Mouse (Mus musculus) kidney, embryonic 16.5 days (tissue): ENCODE data around the gene Olfr1416. TPM values are rescaled to one million over a fixed set of nuclear protein-coding genes. Genes with fewer than 3 reads are reported as not detected.
"Not testable (repeated sequence)": the region's sequence is repeated elsewhere in the genome, so short reads cannot be mapped to it uniquely, and the experiment has no call there.

Experiments
- ATAC-seq: fragments of 200-750 bp; cut with Nextera tagmentation; 2 replicates; pipeline ENCODE4 v1.8.0; 2017; ENCODE audit warnings: moderate TSS enrichment; ENCODE audit not compliant: low FRiP score, low TSS enrichment
- H3K27ac ChIP-seq: fragments of 300-500 bp; sonication (generic); 2 replicates; pipeline ENCODE4 v1.5.1; 2014; ENCODE audit warnings: low read length
- H3K27me3 ChIP-seq: fragments of 300-500 bp; sonication (generic); 2 replicates; pipeline ENCODE4 v1.6.1; 2014; ENCODE audit warnings: low read length, control low read depth, mixed read lengths; ENCODE audit not compliant: insufficient read depth
- H3K36me3 ChIP-seq: fragments of 300-500 bp; sonication (generic); 2 replicates; pipeline ENCODE4 v1.6.1; 2014; ENCODE audit warnings: low read length, control low read depth, mixed read lengths; ENCODE audit not compliant: insufficient read depth
- H3K4me1 ChIP-seq: fragments of 300-500 bp; sonication (generic); 2 replicates; pipeline ENCODE4 v1.6.1; 2014; ENCODE audit warnings: low read length, control low read depth, mixed read lengths; ENCODE audit not compliant: insufficient read depth
- H3K4me2 ChIP-seq: fragments of 300-500 bp; sonication (generic); replicated peaks from 2 replicates; pipeline ENCODE4 v1.6.1; 2014; ENCODE audit warnings: low read depth, low read length
- H3K4me3 ChIP-seq: fragments of 300-500 bp; sonication (generic); 2 replicates; pipeline ENCODE4 v1.5.1; 2014; ENCODE audit warnings: mild to moderate bottlenecking, low read length
- H3K9ac ChIP-seq: fragments of 300-500 bp; sonication (generic); replicated peaks from 2 replicates; pipeline ENCODE4 v1.6.1; 2014; ENCODE audit warnings: low read length
- H3K9me3 ChIP-seq: fragments of 300-500 bp; sonication (generic); 2 replicates; pipeline ENCODE4 v1.6.1; 2016; ENCODE audit warnings: low read length, control low read depth
- WGBS: fragments of 180-500 bp; shearing (Covaris S2); extraction: QIAGEN DNeasy Blood & Tissue Kit; methylation state at CpG from one replicate; pipeline ENCODE4 v1.1.7; 2014; 5-methylcytosine and 5-hydroxymethylcytosine counted together
- polyA plus RNA-seq: library from polyadenylated mRNA; unstranded; fragments of >200 nt; fragmentation: Nextera tagmentation; extraction: Ambion mirVana; gene quantifications from 2 replicates; pipeline ENCODE4 v1.2.1, GENCODE M21; 2015

The Olfr1416 gene
- not detected in 2 replicates for polyA plus RNA-seq

DNA sequence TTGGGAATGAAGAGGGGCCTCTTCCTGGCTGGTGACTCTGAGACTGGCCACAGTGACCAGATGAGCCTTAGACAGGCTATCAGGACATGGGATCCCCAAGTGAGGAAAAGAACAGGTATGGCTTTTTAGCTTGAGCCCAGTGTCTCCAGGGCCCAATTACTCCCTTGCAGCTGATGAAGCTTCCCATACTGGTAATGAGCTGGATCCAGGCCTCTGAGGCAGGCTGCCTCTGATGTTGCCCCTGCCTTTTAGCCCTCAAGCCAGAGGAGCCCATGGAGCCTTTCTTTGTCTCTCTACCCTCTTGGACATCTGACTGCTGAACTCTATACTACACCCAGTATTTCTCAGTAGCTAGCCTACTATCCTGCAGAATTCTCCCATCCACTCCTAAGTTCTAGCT, at the start of gene Olfr1416:
TSS of gene Olfr1416 (minus strand) at position 101 of the 400 bp plus-strand sequence.
- Histone ChIP-seq H3K9ac (no peak within 1 kb of the TSS), H3K27me3 (no peaks in the 10 kb centered on the region), H3K4me3 (no peak within 1 kb of the TSS), H3K9me3 (peaks cover 6% of the 10 kb centered on the region; the same call in 1 of the 2 replicates), H3K36me3 (no peaks in the 10 kb centered on the region), H3K4me1 (no peaks in the 10 kb centered on the region), H3K4me2 (no peak within 1 kb of the TSS), H3K27ac (no peak within 1 kb of the TSS)
- ATAC-seq, result no peak

DNA sequence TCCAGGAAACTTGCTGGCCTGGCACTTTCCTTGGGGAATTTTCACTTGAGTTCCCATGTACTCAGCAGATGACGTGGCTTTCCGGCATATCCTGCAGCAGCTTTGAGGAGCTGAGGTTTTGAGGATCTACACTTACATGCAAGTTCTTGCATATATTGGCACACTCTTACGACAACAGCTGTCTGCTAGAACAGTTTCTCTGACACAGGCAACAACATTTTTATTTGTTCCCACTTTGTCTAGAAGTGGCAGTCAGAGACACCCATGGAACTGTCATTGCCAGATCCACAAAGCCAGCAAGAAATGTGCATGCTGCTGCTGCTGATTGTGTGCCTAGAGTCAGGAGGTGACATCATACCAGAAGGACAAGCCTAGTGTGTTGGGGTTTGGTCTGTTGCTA, 38.9 kb upstream of the Olfr1416 start:
- Histone ChIP-seq H3K36me3 (no peaks in the 10 kb centered on the region), H3K9me3 (no peaks in the 10 kb centered on the region), H3K4me1 (0 out of 2 replicates have a peak, but pooled peaks cover 6% of the 10 kb centered on the region), H3K27me3 (no peaks in the 10 kb centered on the region), H3K9ac (no peak overlapping the region), H3K4me2 (no peak overlapping the region), H3K4me3 (no peak overlapping the region), H3K27ac (no peak overlapping the region)
- WGBS, result 87% methylated on average over 3 of the region's 3 CpGs
- no peak for ATAC-seq

DNA sequence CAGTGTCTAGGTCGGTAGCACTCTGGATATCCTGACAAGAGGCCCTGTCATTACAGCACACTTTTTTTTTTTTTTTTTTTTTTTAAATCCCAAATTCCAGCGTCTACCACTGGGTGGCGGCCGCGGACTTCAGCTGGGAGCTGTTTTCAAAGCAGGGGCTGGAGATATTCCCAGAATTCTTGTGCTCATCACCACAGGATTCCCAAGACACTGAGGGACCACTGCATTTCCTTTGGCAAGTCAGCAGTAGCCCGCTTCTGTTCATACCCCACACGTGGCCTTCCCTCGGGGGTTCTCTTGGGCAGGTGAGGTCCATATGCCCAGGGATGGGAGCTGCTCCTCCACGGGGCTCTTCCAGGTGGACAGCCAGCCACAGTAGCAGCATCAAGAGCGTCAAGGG, 36.5 kb upstream of the Olfr1416 start:
- no peak for ATAC-seq
- H3K4me2 ChIP-seq, result no peak overlapping the region
- WGBS, result 22% methylated on average over 10 of the region's 10 CpGs
- no peaks in the 10 kb centered on the region for H3K9me3 ChIP-seq
- 0 out of 2 replicates have a peak, but pooled peaks cover 6% of the 10 kb centered on the region for H3K4me1 ChIP-seq
- H3K27ac ChIP-seq, result no peak overlapping the region
- no peak overlapping the region for H3K4me3 ChIP-seq
- H3K9ac ChIP-seq, result no peak overlapping the region
- no peaks in the 10 kb centered on the region for H3K36me3 ChIP-seq
- H3K27me3 ChIP-seq, result no peaks in the 10 kb centered on the region

DNA sequence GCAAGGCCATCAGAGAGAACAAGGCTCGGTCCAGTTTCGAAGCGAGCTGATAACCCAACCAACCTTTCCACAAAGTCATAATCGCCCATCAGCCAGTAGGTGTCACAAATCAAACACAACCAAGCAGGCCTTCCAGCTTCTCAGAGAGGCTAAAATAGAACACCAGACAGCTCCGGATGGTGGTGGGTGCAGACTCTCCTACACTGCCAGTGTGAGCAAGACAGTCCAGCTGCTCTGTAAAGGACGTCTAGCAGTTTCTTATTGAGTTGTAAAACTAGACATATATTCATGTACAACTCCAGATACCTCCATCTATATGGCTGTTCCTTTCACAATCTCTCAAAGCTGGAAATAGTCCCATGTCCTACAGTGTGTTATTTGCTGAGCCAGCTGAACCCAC, 34.1 kb upstream of the Olfr1416 start:
- H3K27me3 ChIP-seq, result no peaks in the 10 kb centered on the region
- H3K4me1 ChIP-seq, result 0 out of 2 replicates have a peak, but pooled peaks cover 6% of the 10 kb centered on the region
- no peaks in the 10 kb centered on the region for H3K9me3 ChIP-seq
- no peak overlapping the region for H3K27ac ChIP-seq
- WGBS, result 73% methylated on average over 6 of the region's 6 CpGs
- H3K36me3 ChIP-seq, result no peaks in the 10 kb centered on the region
- no peak overlapping the region for H3K9ac ChIP-seq
- H3K4me2 ChIP-seq, result no peak overlapping the region
- ATAC-seq, result no peak
- no peak overlapping the region for H3K4me3 ChIP-seq

DNA sequence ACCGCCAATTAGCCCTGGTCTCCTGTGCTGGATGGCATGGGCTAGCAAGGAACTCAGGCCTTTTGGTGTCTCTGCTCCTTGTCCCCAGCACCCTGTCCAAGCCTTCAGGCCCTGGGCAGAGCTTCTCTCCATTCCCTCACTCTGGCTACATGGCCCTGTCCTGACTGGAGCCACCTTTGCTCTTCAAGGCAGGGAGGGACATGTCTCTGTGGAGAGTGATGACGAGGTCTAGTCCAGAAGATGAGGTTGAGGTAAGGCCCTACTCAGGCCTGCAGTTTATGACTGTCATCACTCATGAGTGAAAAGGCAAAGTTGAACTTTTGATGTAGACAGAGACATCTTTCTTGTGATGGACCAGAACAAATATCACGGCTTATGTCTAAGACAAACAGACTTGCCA, 33.6 kb upstream of the Olfr1416 start, which contains the start of gene Olfr1414:
TSS of gene Olfr1414 (minus strand) at position 101 of the 400 bp plus-strand sequence.
- Histone ChIP-seq H3K4me2 (no peak within 1 kb of the TSS), H3K27me3 (no peaks in the 10 kb centered on the region), H3K36me3 (no peaks in the 10 kb centered on the region), H3K9ac (no peak within 1 kb of the TSS), H3K27ac (no peak within 1 kb of the TSS), H3K4me1 (0 out of 2 replicates have a peak, but pooled peaks cover 6% of the 10 kb centered on the region), H3K9me3 (no peaks in the 10 kb centered on the region), H3K4me3 (no peak within 1 kb of the TSS)
- 76% methylated on average over 3 of the region's 3 CpGs for WGBS
- no peak for ATAC-seq

DNA sequence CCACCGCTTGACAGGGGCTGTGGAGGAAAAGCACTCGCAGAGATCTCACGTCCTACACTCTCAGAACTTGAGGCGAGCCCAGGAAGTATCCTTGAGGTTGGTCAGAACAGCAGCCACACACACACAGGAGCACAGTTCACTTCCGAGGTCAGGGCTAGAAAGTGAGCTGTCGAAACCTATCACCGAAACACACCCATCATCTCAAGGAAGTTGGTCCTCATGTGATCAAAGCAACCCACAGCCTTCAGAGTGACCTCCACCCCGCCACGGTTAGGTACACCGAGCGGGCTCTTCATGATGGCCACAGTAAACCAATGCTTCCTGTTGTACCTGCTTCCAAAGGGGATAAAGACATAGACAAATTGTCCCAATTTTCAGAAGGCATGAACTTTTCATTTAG, 30.5 kb upstream of the Olfr1416 start:
- H3K36me3 ChIP-seq, result no peaks in the 10 kb centered on the region
- no peaks in the 10 kb centered on the region for H3K4me1 ChIP-seq
- no peak overlapping the region for H3K9ac ChIP-seq
- 70% methylated on average over 11 of the region's 11 CpGs for WGBS
- no peak overlapping the region for H3K4me2 ChIP-seq
- H3K9me3 ChIP-seq, result no peaks in the 10 kb centered on the region
- no peak overlapping the region for H3K4me3 ChIP-seq
- H3K27ac ChIP-seq, result no peak overlapping the region
- H3K27me3 ChIP-seq, result no peaks in the 10 kb centered on the region
- ATAC-seq, result no peak

DNA sequence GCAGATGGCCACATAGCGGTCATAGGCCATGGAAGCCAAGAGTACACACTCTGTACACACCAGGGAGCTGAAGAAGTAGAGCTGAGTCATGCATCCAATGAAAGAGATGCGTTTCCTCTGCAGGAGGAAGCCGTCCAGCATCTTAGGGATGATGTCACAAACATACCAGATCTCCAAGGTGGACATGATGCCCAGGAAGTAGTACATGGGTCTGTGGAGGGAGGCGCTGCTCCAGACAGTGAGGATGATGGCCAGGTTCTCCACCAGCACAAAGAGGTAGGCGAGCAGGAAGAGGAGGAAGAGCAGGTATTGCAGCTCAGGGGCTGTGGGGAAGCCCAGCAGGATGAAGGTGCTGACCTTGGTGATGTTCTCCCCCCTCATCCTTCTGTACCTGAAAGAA, 26.7 kb upstream of the Olfr1416 start:
- H3K9ac ChIP-seq, H3K4me1 ChIP-seq, H3K9me3 ChIP-seq, ATAC-seq, H3K4me2 ChIP-seq, H3K27me3 ChIP-seq, H3K27ac ChIP-seq, H3K4me3 ChIP-seq, H3K36me3 ChIP-seq: not testable (repeated sequence)
- WGBS, result 89% methylated on average over 4 of the region's 5 CpGs

DNA sequence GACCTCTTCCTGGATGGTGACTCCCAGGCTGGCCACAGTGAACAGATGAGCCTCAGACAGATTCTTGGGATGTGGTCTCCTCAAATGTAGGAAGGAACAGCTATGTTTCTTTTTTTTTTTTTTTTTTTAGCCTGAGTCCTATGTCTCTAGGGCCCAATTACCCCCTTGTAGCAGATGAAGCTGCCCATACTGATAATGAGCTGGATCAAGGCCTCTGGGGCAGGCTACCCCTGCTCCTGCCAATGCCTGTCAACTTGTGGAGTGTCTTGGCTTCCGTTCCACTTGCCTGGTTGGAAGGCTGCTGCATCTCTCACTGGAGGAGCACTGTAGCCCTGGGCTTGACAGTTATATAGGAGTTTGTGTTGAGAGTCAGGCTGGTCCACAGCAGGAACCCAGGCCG, 11.1 kb upstream of the Olfr1416 start, which contains the start of gene Olfr1415:
TSS of gene Olfr1415 (minus strand) at position 101 of the 400 bp plus-strand sequence.
- no peaks in the 10 kb centered on the region for H3K27me3 ChIP-seq
- no peak for ATAC-seq
- no peak within 1 kb of the TSS for H3K27ac ChIP-seq
- no peaks in the 10 kb centered on the region for H3K4me1 ChIP-seq
- H3K9me3 ChIP-seq, result no peaks in the 10 kb centered on the region
- H3K4me3 ChIP-seq, result no peak within 1 kb of the TSS
- no peak within 1 kb of the TSS for H3K4me2 ChIP-seq
- H3K36me3 ChIP-seq, result no peaks in the 10 kb centered on the region
- WGBS, result 77% methylated on average over 2 of the region's 2 CpGs
- no peak within 1 kb of the TSS for H3K9ac ChIP-seq

DNA sequence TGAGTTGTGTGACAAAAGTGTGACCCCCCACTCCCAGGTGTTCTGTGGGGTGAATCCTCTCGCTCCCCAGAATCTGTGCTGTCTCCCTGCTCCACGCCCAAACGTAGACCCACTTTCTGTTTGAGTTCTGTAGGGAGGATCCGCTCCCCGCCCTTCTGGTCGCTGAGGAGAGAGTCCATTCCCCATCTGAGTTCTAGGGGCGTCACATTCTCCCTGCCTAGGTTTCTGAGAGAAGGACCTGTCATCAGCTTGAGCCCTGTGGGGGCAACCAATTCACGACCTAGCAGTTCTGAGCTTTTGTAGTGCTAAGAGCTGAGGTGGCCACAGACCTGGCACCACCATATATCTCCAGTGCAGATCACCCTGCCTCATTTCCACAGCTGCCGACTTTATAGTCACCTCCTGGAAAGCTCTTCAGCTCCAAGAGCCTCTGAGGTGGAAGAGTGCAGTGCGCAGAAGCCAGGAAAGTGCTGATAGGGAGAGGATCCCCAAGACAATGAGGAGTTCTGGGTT, 10.8 kb downstream of the Olfr1416 start:
- peaks cover 2% of the 10 kb centered on the region; the same call in 1 of the 2 replicates for H3K27me3 ChIP-seq
- H3K9ac ChIP-seq, result peak overlapping the region; percentile 66
- no peaks in the 10 kb centered on the region for H3K9me3 ChIP-seq
- WGBS, result 4% methylated on average over 10 of the region's 10 CpGs
- peak overlapping the region; percentile 78 for H3K4me2 ChIP-seq
- H3K4me1 ChIP-seq, result peaks cover 13% of the 10 kb centered on the region
- H3K4me3 ChIP-seq, result peak overlapping the region; percentile 69
- peaks cover 15% of the 10 kb centered on the region for H3K36me3 ChIP-seq
- no peak overlapping the region; the same call in 1 of the 2 replicates for H3K27ac ChIP-seq
- ATAC-seq, result peak; percentile 80; the same call in 1 of the 2 replicates

DNA sequence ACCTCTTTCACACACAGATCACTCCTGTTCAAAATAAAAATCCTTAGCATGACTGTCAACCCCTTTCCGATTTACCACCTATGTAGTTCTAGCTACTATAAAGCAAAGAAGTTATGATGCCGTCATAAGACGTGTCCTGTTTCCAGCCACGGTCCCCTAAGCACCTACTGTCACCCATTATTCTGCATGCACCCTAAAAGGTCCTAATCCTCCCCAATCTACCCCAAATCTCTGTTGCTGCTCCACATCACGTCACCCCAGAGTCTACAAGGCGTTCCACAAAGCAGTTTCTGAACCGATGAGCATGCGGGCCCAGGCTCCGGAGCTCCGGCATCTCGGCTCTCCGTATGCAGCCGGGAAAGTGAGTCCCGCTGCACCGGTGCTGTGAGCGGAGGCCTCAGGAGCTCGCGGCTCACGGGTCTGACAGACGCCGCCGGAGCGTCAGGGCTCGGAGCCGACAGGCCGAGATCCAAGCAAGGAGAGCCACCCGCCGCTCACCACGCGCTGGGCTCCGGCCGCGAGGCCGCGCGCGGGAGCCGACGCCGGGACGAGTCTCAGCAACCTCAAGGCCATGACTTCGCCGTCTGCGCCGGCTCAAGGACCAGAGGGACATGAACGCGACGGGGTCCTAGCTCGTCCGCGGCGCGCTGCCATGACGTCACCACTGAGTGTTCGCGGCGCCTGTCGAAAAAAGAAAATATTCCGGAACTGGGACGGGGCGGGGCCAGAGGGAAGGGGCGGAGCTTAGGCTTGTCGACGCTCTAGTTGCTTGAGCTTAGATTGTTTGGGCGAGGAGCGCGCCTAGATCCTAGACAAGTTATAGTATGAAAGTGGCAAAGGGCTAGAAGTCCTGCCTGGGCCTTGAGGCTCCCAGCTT, 11.5 kb downstream of the Olfr1416 start, which contains the start of gene Ndufa10:
TSS of gene Ndufa10 (minus strand) at position 696 of the 877 bp plus-strand sequence.
- Histone ChIP-seq H3K4me2 (peak within 1 kb of the TSS; percentile 78), H3K9ac (peak within 1 kb of the TSS; percentile 80), H3K27me3 (peaks cover 2% of the 10 kb centered on the region; the same call in 1 of the 2 replicates), H3K4me3 (peak within 1 kb of the TSS; percentile 69), H3K36me3 (peaks cover 21% of the 10 kb centered on the region), H3K4me1 (peaks cover 13% of the 10 kb centered on the region), H3K9me3 (no peaks in the 10 kb centered on the region), H3K27ac (peak within 1 kb of the TSS; percentile 70; the same call in 1 of the 2 replicates)
- peak; percentile 95 for ATAC-seq
- under 1% methylated on average over 67 of the region's 67 CpGs for WGBS
